Mouse (Mus musculus) lung, postnatal 4 days (tissue): ENCODE data around the gene Scg5.

Experiments used
- DNase-seq, 2 experiments: peaks; one replicate each; pipeline ENCODE4 v3.0.0; 2021

The Scg5 gene

DNA sequence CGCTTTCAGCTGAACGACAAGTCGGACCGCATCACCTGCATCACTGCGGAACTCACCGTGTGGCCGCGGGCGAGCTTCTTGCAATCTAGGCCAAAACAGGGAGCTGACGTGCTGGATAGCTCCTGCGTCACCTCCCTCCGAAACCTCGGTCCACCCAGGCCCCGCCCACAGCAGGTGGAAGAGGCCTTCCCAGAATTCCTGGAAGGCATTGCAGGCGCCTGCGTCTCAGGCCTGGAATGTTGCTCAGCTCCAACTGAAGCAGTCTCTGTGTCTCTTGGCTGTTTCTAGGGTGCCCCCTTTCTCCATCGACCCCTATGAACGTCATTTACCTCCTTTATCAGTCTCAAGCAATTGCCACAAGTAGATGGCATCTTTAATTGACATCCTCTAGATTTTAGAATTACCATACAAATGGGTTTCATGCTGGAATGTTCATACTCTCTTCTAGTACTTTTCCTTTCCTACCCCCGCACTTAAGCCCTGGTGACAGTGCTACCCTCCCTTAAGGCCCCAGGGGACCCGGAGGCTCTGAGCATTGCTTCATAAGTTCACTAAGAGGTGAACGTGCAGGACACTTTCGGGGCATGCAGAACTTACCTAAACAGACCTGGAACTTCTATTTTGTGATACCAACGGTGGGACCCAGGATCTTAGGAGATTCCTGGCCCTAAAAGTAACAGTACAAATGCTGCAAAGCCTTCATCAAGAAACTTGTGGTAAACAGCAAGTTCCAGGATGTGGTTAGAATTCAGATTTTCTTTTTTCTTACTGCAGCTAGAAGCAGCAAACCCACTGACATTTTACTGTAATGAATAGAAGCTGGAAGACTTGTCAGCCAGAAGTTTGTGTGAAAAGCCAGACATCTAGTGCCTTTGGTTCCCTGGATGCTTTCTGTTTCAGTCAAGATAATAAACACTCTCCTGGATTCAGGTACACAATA is at the start of gene Scg5:
Gene Scg5 (minus strand): TSS at position 179 of the 940 bp plus-strand sequence.
- peak; percentile 71 to 79 for DNase-seq

DNA sequence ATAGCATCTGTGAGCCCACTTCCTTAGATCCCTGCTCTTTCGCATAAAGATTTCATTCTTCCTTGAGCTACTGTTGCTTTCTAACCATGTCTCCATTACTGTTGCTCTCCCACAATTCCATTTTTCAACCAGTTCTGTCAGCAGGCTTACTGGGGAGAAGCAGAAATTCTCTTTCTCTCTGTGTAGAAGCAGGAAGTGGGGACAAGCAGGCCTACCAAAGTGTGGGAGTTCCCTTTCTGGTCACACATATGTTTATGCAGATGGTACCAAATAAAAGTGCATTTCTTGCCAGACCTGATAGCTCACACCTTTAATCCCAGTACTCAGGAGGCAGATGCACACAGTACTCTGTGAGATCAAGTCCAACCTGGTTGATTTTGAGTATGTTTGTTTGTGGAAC is 41.2 kb upstream of the Scg5 start:
- DNase-seq, result no peak

DNA sequence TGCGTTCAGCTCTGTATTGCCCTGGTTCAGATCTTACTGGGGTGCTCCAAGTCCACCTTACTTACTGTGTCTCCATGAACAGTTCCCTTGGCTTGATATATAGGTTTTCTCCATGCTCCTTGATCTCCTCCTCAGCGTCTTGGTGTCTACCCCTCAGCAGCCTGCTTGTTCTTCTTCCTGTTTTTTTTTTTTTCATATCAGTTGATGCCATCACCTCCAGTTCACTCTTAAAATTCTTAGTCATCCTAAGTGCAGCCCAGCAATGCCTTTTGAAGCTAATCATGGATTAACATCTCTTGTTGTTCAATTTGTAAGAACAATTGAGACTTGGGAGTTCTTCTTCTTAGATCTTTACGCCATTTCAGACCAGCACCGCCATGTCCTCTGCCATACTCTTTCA is 39.5 kb upstream of the Scg5 start:
- DNase-seq, result no peak

DNA sequence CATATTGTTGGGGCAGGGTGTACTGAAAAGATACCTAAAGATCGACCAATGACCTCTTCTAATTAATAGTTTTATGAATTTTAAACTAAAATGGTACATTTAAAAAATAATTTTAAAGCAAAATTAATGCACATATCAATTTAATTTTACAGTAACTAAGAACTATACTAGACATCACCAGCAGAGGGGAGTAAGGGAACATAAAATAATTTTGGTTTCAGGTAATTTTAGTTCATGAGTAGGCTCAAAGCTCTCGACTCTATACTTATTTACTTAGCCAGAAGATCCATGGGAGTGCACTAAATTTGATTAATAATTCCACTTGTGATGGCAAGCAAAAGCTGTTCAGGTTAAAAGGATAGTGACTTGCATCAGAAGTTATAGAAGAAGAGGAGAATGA is 37.2 kb upstream of the Scg5 start:
- DNase-seq, result no peak

DNA sequence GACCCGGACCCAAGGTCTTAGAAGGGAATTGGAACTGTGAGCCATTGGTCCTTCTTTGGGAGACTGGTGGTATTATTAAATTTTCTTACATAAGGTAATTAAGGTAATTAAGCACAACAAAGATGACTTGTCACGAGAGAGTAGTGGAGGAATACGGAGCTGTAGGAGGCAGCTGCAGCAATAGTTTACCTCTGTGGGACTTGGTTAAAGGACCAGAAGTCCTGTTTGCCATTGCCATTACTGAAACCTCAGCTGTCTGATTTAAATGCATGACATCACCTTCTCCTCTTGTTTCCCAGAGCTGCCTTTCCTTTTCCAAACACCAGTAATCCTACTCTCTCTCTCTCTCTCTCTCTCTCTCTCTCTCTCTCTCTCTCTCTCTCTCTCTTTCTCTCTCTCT is 20.2 kb upstream of the Scg5 start:
- DNase-seq, result no peak

DNA sequence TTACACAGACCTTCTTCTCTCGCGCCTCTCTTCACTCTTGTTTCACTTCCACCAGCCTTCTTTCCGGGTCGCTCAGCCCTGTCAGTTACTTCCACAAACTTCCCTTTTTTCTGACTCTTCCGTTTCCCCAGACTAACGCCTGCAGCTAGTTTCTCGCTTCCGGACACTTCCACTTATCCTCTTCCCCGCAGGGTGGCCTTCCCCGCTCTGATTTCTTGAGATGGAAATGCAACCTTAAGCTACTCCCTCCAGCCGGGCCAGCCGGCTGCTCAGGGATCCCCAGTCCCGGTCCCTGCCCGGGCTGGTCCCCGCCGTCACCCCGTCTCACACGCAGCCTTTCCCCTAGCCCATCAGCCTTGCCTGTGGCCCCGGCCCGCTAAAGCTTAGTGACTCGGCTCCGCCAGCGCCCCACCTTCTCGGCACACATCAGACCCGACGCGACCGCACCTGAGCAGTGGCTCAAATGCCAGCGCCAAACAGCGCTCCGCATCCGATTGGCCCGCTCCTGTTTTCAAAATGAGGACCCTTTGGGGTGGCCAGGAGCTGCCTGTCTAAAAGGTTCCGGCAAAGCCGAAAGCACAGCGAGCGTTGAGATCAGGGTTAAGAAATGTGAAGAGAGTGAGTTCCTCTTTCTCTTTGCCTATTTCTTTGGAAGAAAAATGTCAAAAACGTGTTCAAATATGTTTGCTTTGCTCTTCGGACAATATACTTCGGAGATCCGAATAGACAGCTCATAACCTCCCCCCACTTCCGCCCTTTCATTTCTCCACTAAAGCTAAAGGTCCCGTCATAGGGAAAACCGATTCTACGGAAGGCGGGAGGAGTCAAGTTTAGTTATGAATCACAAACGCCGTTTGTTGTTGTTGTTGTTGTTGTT is 19.6 kb upstream of the Scg5 start, which contains the start of gene Arhgap11a:
Gene Arhgap11a (minus strand): TSS at position 417 of the 877 bp plus-strand sequence.
- peak; percentile 89 to 92 for DNase-seq

DNA sequence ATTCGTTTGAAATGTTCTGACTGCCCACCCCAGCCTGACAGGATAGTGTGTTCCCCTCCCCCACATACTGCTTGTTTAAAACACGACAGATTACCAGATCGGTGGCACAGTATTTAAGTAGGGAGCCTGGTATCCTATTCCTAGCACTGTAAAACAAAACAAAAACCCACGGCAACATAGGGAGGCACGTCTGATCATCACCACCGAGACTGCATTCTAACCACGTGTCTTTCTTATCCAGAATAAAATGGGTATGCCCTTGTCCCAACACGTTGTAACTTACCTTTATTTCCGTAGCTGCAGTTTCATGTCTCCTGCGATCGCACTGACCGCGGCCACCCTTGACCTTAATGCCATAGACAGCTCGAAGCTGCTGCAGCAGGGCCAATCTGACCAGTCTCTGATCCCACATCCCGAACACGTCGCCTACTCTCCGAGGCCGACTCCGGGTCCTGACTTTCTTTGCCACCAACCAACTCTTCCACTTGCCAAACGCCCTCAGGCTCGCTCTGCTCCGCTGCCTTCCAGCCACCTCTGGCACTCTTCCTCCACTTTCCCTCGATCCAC is 18.8 kb upstream of the Scg5 start:
- peak in 1 of 2 experiments; percentile 32 for DNase-seq

DNA sequence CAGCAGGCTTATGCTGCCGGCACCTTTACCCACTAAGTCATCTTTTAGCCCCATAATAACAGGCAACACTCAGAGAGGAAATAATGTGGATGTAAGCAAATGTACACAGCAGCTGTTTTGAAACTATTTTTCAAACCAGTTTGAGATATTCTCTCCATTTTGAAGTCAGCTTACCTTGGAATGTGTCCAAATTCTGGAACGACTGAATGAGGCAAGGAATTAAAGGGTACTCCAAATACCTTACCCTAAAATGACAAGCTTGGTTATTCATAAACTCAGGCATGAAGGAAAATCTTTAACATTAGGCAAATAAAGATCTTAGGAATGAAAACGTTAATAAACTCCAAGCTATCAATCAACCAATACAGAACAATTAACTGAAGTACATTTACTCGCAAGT is 16.2 kb upstream of the Scg5 start:
- DNase-seq, result no peak

DNA sequence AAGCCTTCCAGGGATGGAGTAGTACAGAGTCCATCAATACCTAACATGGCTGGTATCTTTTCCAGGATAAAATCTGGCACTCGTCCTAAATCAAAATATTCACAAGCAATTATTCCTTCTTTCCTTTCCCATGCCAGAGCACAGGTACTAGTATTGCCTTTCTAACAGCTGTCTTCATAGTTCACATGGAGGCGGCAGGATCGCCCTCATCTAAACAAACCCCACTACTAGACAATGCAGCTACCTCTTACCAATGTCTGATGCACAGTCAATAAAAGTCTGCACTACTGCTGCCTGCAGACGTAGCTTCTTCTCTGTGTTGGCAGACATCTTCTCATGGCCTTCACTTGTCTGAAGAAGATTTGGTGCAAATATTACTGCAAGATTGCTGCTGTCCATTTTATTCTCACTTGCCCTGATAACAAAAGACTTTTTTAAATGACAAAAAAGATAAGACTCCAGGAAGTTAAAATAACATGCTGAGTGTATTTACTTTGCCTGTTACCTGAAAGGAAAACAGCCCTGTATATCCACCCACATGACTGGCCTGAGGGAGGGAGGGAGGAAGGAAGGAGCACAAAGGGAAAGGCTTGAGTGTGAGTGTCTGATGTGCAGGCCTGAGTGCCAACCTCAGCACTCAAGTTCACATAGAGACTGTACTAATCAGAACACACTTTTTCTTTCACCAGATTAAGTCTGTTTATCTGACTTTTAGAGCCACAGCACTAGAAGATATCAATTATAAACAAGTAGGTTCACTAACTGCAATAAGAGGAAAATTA is 12.9 kb upstream of the Scg5 start:
- DNase-seq, result no peak

DNA sequence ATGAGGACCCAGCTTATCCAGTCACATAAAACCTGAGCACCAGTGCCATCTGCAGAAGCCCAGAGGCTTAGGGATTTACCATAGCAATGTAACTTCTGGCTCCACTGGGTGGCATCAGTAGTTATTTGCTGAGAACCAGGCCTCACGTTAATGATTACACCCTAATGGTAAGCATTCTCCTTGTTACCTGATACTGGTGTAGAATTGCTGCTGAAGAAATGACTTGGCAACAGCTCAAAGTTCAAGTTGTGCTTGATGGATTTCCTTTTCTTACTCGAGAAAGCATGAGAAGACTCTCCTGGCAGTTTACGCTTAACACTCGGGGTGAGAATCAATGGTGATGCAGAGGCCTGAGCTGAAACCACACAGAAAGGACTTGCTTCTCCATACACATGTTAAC is 10.6 kb upstream of the Scg5 start:
- DNase-seq, result peak in 1 of 2 experiments; percentile 26

DNA sequence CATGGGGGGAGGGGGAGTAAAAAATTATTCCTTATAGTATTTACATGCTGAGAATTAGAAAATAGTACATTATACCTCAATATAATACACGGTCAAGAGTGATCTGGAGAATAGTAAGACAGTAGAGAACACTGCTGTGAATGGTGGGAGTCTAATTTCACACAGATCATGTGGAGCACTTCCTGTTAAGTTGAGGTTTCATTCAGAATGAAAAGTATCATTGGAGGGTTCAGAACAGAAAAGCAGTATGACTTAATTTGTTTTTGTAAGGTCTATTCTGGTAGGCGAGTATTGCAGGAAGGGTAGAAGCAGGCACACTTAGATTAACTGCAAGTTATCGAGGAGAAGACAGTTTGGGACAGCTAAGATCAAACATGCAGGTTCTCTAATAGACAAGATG is 6.3 kb upstream of the Scg5 start:
- DNase-seq, result no peak

DNA sequence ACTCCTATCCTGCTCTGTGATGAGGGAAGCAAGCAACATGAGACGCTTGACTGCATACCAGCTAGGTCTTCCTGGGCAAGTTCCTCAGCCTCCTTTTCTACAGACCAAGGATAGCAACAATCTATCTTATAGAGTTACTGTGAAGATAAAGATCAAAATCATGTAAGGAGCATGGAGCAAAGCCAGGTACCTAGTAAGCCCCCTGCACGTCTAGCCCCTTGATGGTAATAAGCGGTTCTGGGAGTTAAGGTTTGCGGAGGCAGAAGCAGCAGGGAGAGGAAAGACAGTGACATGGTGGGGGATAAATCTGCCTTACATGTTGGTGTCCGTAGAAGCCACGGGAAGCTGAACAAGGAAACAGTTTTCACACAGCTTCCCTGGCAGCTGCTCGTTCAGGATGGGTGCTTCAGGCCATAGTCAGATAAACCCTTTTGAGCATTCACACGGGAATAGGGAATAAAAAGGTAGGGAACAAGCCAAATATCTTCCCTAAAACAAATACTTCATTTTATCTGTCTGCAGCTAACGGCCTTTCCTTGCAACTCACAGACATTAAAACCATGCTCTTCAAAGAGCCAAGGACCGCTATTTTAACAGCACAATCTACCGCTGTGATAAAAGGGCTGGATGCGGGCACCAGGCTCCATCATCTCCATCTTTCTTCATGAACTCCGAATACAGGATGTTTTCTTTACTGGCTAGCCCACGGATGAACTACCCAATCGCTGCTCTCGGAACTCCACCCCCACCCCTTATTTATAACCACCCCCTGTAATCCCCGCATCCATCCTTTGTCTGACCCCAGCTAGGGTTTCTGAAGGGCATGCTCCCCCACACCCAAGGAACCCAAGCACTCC is 607 bp downstream of the Scg5 start:
- DNase-seq, result no peak

DNA sequence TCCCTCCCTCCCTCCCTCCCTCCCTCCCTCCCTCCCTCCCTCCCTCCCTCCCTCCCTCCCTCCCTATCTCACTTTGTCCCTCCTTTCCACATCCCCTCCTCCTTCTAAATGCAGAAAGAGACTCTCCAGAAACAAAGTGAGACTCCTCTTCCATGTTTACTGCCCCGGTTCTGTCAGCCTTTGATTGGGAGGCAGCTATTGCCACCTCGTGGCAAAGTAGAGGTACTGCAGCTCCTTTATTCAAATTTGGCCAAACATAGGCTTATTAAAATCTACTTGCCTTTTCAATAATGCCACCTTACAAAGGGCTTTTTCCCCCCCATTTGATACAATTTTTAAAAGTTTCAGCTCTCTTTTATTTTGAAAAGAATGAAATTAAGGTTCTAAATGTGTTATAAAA is 5.0 kb downstream of the Scg5 start:
- DNase-seq, result peak in 1 of 2 experiments; percentile 49

DNA sequence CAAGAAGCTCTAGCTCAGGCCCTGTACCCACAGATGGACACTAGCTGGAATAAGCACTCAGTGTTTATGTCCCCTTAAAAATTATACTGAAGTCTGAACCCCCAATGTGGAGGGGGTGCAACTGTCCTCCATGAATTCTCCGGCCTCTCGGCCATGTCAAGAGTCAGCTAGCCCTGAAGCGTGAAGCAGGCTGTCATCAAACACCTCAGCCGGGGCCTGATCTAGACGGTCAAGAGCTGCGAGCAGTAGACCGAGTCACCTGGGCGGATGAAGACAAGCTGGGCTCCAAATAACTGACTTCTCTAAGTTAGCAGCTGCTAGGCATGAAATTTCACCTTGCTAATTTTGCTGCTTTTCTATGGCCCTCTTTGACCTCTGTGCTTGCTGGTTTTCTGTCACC is 6.6 kb downstream of the Scg5 start:
- DNase-seq, result no peak

DNA sequence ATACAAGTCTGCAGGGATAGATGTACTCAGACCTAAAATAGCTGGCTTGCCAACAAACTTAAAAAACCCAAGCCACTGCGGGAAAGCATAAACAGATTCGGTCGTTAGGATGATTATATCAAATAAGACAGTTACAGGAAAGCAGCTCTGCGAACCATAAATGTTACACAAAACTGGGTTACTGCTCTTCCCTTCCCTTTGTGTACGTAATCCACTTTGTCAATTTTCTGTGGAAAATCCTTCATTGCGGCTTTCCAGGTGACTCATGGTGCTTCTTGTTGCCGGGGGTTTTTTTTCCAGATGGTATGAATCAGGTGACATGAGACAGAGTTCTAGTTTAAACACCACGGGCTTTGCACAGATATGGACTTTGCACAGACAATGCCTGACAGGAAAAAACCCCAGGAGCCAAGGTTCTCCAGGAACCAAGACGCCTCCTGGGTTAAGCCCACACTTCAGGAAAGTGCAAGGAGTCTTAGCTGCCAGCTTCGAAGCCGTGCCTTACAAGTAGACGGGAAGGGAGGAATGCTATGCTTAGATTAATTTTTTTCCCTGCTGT is 7.7 kb downstream of the Scg5 start:
- DNase-seq, result no peak

DNA sequence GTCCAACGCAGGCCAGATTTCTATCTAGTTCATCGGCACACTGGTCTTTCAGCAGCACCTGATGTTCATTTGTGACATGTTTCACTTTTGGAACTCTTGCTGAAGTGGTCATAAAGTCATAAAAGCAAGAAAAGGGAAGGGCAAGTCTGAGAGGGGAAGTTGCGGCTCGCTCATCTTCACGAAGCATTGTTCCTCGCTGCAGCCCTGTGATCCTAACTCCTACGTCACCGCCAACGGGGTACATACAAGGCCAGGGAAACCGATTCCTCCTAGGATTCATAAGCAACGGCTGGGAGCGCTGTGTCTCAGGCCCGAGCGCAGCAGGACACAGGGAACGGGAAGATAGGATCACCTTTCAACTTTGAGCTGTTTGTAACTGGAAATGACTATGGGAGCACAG is 8.8 kb downstream of the Scg5 start:
- no peak for DNase-seq

DNA sequence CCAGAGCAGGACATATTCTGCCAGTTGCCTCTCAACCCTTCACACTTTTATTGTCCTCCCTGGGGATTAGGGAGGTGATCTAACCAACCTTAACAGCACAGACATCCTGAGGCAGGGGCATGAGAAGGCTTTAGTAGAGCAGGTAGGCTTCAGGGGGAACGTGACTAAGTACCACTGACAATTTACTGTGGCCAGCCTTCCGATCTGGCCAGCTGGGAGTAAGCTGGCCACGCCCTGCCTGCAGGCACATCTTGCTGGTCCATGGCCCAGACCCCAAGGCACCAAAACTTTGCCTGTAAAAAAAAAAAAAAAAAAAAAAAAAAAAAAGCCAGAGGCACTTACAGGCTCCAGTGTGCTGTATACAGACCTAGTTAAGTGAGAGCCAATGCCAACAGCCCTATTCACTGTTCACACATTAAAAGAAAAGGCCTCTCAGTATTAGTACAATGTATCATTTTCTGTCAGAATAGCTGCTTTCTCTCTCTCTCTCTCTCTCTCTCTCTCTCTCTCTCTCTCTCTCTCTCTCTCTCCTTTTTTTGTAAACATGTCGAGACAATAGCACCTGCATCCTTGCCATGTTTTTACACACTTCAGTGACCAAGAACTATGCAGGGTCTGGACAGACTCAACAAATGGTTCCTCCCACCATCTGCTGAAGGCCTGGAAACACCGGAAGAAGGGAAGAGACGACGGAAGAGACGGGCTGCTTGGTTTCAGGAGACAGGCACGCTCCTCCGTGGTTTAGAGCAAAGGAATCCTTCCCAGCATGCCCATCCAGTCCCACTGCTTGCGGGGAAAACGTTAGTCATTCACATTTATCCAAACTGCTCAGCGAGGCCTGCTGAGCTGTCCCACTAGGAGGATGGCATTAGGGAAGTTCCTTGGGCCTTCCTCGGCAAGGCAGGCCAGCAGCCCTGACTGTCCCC is 11.0 kb downstream of the Scg5 start:
- no peak for DNase-seq

DNA sequence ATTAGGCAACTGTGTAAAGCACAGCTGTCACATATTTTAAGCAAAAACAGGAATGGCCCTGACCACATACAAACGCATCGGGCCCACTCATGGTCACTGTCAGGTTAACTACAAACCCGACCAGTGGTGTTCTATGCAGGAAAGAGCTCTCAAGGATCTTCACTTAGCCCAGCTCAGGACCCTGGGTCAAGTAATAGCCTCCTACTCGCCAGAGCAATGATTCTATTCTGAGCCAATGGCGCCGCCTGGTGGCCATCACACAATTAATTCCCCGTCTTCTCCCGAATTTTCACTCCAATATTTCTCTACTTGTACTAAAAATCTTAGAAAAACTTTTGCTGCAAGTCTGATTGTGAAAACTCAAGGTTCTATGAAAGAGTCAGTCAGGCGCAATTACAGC is 21.3 kb downstream of the Scg5 start:
- peak; percentile 50 to 64 for DNase-seq

DNA sequence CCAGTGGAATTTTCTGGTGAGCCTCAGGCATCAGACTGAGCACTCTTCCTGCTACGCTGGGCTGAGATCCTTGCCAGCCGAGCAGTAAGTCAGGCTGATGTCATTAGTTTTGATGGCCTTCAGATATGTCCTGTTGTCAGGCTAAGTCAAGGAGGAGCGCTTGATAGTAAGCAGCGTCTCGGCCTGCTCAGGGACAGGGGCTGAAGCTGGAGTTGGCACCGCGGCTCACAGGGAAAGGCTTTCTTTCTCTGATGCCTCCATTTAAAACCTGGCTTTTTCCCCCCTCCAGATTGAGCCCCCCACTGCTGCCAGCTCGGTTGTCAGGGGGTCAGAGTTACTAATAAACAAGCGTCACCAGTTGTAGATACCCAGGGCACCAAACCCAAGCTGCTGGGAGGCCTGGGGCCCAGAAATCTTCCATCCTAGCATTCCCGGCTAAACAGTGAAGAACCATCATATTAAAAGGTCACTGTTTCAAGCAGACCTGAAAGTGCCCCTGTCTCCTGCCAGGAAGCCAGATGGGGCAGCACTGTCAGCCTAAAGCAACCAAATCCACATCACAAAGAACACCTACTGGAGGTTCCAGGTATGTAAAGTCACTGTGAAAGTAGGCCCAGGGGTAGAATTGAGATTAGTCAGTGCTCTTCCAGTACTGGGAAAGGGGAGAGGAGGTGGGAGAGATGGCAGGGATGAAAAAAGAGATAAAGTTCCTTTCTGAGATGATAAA is 21.9 kb downstream of the Scg5 start:
- no peak for DNase-seq
